Mouse (Mus musculus): ENCODE data around the gene Npas3. TPM values are rescaled to one million over a fixed set of nuclear protein-coding genes. Genes with fewer than 3 reads are reported as not detected.

The Npas3 gene
- polyA plus RNA-seq, 1 experiment from 2014 or later = 32.7 TPM

GRCm38 (mm10) chr12:54105531-54105930 lies 857.1 kb downstream of the Npas3 start:
- Histone ChIP-seq H3K27me3 (no peaks in the 10 kb centered on the region), H3K9ac (replicated peaks) (no peak overlapping the region), H3K9me3 (no peaks in the 10 kb centered on the region), H3K4me2 (replicated peaks) (no peak overlapping the region), H3K36me3 (no peaks in the 10 kb centered on the region), H3K4me1 (replicated peaks) (0 out of 2 replicates have a peak, but pooled peaks cover 2% of the 10 kb centered on the region), H3K4me3 (replicated peaks) (no peak overlapping the region), H3K27ac (no peak overlapping the region)
- ATAC-seq = no peak
- WGBS = 59% methylated on average over 5 of the region's 5 CpGs

- H3K27ac ChIP-seq = no peak overlapping the region
- peaks cover 6% of the 10 kb centered on the region; the same call in 1 of the 2 replicates for H3K4me1 ChIP-seq (replicated peaks)
- H3K4me2 ChIP-seq (replicated peaks) = no peak overlapping the region
- H3K9me3 ChIP-seq = no peaks in the 10 kb centered on the region
- H3K4me3 ChIP-seq (replicated peaks) = no peak overlapping the region
- no peak overlapping the region for H3K9ac ChIP-seq (replicated peaks)
- H3K36me3 ChIP-seq = no peaks in the 10 kb centered on the region
- no peak for ATAC-seq
- 92% methylated on average over 3 of the region's 3 CpGs for WGBS
- no peaks in the 10 kb centered on the region for H3K27me3 ChIP-seq
These were observed 857.5 kb downstream of the Npas3 start for GRCm38 (mm10) chr12:54105946-54106345.

GRCm38 (mm10) chr12:54110342-54110741 lies 861.9 kb downstream of the Npas3 start:
- no peak overlapping the region for H3K4me3 ChIP-seq (replicated peaks)
- no peak overlapping the region for H3K9ac ChIP-seq (replicated peaks)
- no peaks in the 10 kb centered on the region for H3K27me3 ChIP-seq
- H3K36me3 ChIP-seq = no peaks in the 10 kb centered on the region
- no peaks in the 10 kb centered on the region for H3K9me3 ChIP-seq
- peaks cover 7% of the 10 kb centered on the region; the same call in 1 of the 2 replicates for H3K4me1 ChIP-seq (replicated peaks)
- no peak overlapping the region for H3K27ac ChIP-seq
- ATAC-seq = no peak
- H3K4me2 ChIP-seq (replicated peaks) = no peak overlapping the region
- 39% methylated on average over 2 of the region's 2 CpGs for WGBS

- H3K9me3 ChIP-seq = no peaks in the 10 kb centered on the region
- no peak overlapping the region for H3K9ac ChIP-seq (replicated peaks)
- no peaks in the 10 kb centered on the region for H3K36me3 ChIP-seq
- no peaks in the 10 kb centered on the region for H3K27me3 ChIP-seq
- WGBS = 31% methylated on average over 3 of the region's 3 CpGs
- no peak for ATAC-seq
- H3K4me2 ChIP-seq (replicated peaks) = no peak overlapping the region
- H3K27ac ChIP-seq = no peak overlapping the region
- no peak overlapping the region for H3K4me3 ChIP-seq (replicated peaks)
- peaks cover 7% of the 10 kb centered on the region; the same call in 1 of the 2 replicates for H3K4me1 ChIP-seq (replicated peaks)
These were observed 862.5 kb downstream of the Npas3 start for GRCm38 (mm10) chr12:54110930-54111329.

GRCm38 (mm10) chr12:54120386-54120785 lies 871.9 kb downstream of the Npas3 start:
- no peak overlapping the region for H3K4me2 ChIP-seq (replicated peaks)
- no peak overlapping the region for H3K9ac ChIP-seq (replicated peaks)
- H3K9me3 ChIP-seq = no peaks in the 10 kb centered on the region
- no peak overlapping the region for H3K4me3 ChIP-seq (replicated peaks)
- no peaks in the 10 kb centered on the region for H3K36me3 ChIP-seq
- no peak overlapping the region for H3K27ac ChIP-seq
- no peaks in the 10 kb centered on the region for H3K27me3 ChIP-seq
- 66% methylated on average over 1 of the region's 1 CpGs for WGBS
- no peak for ATAC-seq
- peaks cover 10% of the 10 kb centered on the region; the same call in 1 of the 2 replicates for H3K4me1 ChIP-seq (replicated peaks)

- no peak overlapping the region for H3K4me2 ChIP-seq (replicated peaks)
- no peak overlapping the region for H3K4me3 ChIP-seq (replicated peaks)
- no peak for ATAC-seq
- whole genome bisulfite sequencing = 79% methylated on average over 3 of the region's 3 CpGs
- H3K4me1 ChIP-seq (replicated peaks) = peaks cover 14% of the 10 kb centered on the region; the same call in 1 of the 2 replicates
- no peaks in the 10 kb centered on the region for H3K27me3 ChIP-seq
- H3K36me3 ChIP-seq = no peaks in the 10 kb centered on the region
- no peak overlapping the region for H3K27ac ChIP-seq
- no peaks in the 10 kb centered on the region for H3K9me3 ChIP-seq
- no peak overlapping the region for H3K9ac ChIP-seq (replicated peaks)
These were observed 872.8 kb downstream of the Npas3 start for GRCm38 (mm10) chr12:54121286-54121685.

Data from midbrain, embryonic 13.5 days (tissue).